Mouse (Mus musculus): ENCODE measurements at regions not wholly inside any gene's neighbourhood (a gene's known extent, or its start where the extent isn't known, plus 50 kb on each side); places are given as distances from the start of the nearest gene placed in this dataset.

DNA sequence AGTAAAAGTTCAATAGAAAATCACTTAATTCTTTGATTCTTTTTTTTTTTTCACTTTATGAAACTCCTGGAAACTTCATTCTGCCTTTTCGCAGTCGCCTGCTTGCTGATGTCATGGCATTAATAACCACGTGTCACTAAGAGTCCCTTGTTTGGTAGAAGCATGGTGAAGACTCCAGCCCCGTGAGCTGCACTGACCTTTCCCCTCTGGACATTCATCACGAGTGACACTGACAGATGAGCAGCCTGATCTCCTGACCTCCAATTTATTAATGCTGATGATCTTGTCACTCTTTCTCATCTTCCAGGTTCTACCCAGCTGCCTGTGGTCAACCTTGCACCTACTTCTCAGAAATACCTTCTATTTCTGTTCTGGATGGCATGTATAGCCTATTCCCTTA lies 867.1 kb upstream of the Slit2 start:
- TF ChIP-seq CTCF (IDR thresholded peaks at IDR 0.05; ENCODE audit: extremely low read depth, insufficient read length, insufficient replicate concordance, low read depth, low read length) (no peak), POLR2A (IDR thresholded peaks at IDR 0.05; ENCODE audit: low read depth, low read length) (no peak)
